12 mouse cellular contexts compared by ENCODE assay signal in genomic region chr4:141271721-141272120, GRCm38 (mm10). TPM values are rescaled to one million over a fixed set of nuclear protein-coding genes. Genes with fewer than 3 reads are reported as not detected.
DNase-seq lines count a peak whose midpoint lies in the region; ATAC-seq and TF ChIP-seq lines count a peak whose summit lies in the region.
"Had no signal": no experiment of that assay in that cellular context is flagged by ENCODE, and none has a peak within 500 bp of the region (broad histone marks: within the 10 kb centered on the region; RNA-seq: fewer than 3 reads in every experiment).

No protein-coding gene starts in this region.

- no peak overlapping the region for H3K4me2 ChIP-seq in liver, embryonic 14.5 days (ENCODE audit: low read depth)
- no peak overlapping the region for H3K4me2 ChIP-seq in stomach, postnatal 0 days (replicated peaks; ENCODE audit: low read depth)
- H3K4me2 ChIP-seq: heart, embryonic 15.5 days had no signal

- no peak for TF ChIP-seq CTCF in liver, embryonic 14.5 days (IDR thresholded peaks at IDR 0.05; ENCODE audit: low read depth)
- no peak for TF ChIP-seq CTCF in stomach, postnatal 0 days (IDR thresholded peaks at IDR 0.05; ENCODE audit: low read depth)

- no peaks in the 10 kb centered on the region; the same call in 1 of the 2 replicates for H3K27me3 ChIP-seq in liver, embryonic 14.5 days (ENCODE audit: control insufficient read depth, insufficient read depth, low read length)
- H3K27me3 ChIP-seq in limb, embryonic 10.5 days (ENCODE audit: low read depth, poor library complexity, severe bottlenecking), result peaks cover 36% of the 10 kb centered on the region
- no peaks in the 10 kb centered on the region for H3K27me3 ChIP-seq in stomach, postnatal 0 days (ENCODE audit: control insufficient read depth, insufficient read depth, low read length)

- H3K36me3 ChIP-seq in liver, embryonic 14.5 days (replicated peaks; ENCODE audit: control insufficient read depth, insufficient read depth, low read depth), result no peaks in the 10 kb centered on the region
- no peaks in the 10 kb centered on the region for H3K36me3 ChIP-seq in limb, embryonic 10.5 days
- no peaks in the 10 kb centered on the region for H3K36me3 ChIP-seq in stomach, postnatal 0 days (ENCODE audit: control insufficient read depth, insufficient read depth, low read length)
- H3K36me3 ChIP-seq: G1E; heart, embryonic 15.5 days had no signal

- TF ChIP-seq EP300 in liver, embryonic 14.5 days (IDR thresholded peaks at IDR 0.05; ENCODE audit: low read depth), result no peak
- TF ChIP-seq EP300 in stomach, postnatal 0 days (optimal IDR thresholded peaks at IDR 0.05), result no peak

- 22% methylated on average over 6 of the region's 6 CpGs for WGBS in liver, embryonic 14.5 days (ENCODE audit: insufficient replicate concordance)
- WGBS in limb, embryonic 10.5 days, result 86% methylated on average over 6 of the region's 6 CpGs
- 62% methylated on average over 6 of the region's 6 CpGs for WGBS in stomach, postnatal 0 days

- no peaks in the 10 kb centered on the region for H3K4me1 ChIP-seq in liver, embryonic 14.5 days (replicated peaks; ENCODE audit: control insufficient read depth in 2 of 2, insufficient read depth in 2 of 2, low read length in 1 of 2)
- peaks cover 34% of the 10 kb centered on the region for H3K4me1 ChIP-seq in limb, embryonic 10.5 days
- no peaks in the 10 kb centered on the region for H3K4me1 ChIP-seq in stomach, postnatal 0 days (replicated peaks; ENCODE audit: control insufficient read depth, insufficient read depth)

- H3K9ac ChIP-seq in liver, embryonic 14.5 days (replicated peaks), result no peak overlapping the region
- H3K9ac ChIP-seq in stomach, postnatal 0 days (ENCODE audit: low read length), result no peak overlapping the region
- H3K9ac ChIP-seq: heart, embryonic 15.5 days had no signal

- H3K27ac ChIP-seq in liver, embryonic 14.5 days, result no peak overlapping the region
- H3K27ac ChIP-seq in limb, embryonic 10.5 days, result peak overlapping the region; percentile 32; the same call in 1 of the 2 replicates
- peak overlapping the region; percentile 50 for H3K27ac ChIP-seq in stomach, postnatal 0 days (replicated peaks)
- H3K27ac ChIP-seq: heart, embryonic 15.5 days had no signal

- H3K9me3 ChIP-seq in liver, embryonic 14.5 days (ENCODE audit: control insufficient read depth, low read length), result no peaks in the 10 kb centered on the region
- H3K9me3 ChIP-seq in limb, embryonic 10.5 days (replicated peaks), result no peaks in the 10 kb centered on the region
- no peaks in the 10 kb centered on the region for H3K9me3 ChIP-seq in stomach, postnatal 0 days (ENCODE audit: control insufficient read depth, low read length)
- H3K9me3 ChIP-seq: G1E; heart, embryonic 15.5 days had no signal

- no peak for DNase-seq in liver, embryonic 14.5 days (ENCODE audit: low read depth in 3 of 3, low spot score in 3 of 3)
- DNase-seq in liver, result no peak
- DNase-seq in limb, embryonic 10.5 days (ENCODE audit: low spot score), result no peak
- DNase-seq in lung, postnatal 14 days, result peak; percentile 39
- no peak for DNase-seq in stomach, postnatal 0 days (ENCODE audit: low spot score)
- DNase-seq in layer of hippocampus, postnatal 36 days, result no peak
- no peak for DNase-seq in thymus, postnatal 10 days (ENCODE audit: low spot score in 2 of 2)
- DNase-seq: cerebellum, adult 9-10 months; kidney, postnatal 10 days; spleen, adult 18-20 months had no signal

- ATAC-seq in liver, embryonic 14.5 days (ENCODE audit: insufficient read depth), result peak; percentile 24; the same call in 1 of the 2 replicates
- ATAC-seq in stomach, postnatal 0 days (ENCODE audit: low FRiP score, low TSS enrichment), result peak; percentile 40

- H3K4me3 ChIP-seq in liver, embryonic 14.5 days (ENCODE audit: insufficient read depth in 1 of 2, low read depth in 2 of 2, low read length in 2 of 2), result no peak overlapping the region
- no peak overlapping the region for H3K4me3 ChIP-seq in limb, embryonic 10.5 days
- no peak overlapping the region for H3K4me3 ChIP-seq in stomach, postnatal 0 days (ENCODE audit: low read depth, low read length)
- H3K4me3 ChIP-seq: heart, embryonic 15.5 days had no signal

RNA-seq across cellular contexts. Expression of gene Epha2, which starts 29.3 kb away (rescaled TPM):
- 1.6 TPM in 2 replicates for polyA plus RNA-seq in liver, embryonic 14.5 days (2012; rRNA removed)
- 0.29 and 0.45 TPM in 2 replicates for polyA plus RNA-seq in liver, embryonic 14.5 days (2014; fragmentation: Nextera tagmentation; extraction: Ambion mirVana)
- polyA plus RNA-seq in limb, embryonic 10.5 days (2016; fragmentation: Nextera tagmentation; extraction: Ambion mirVana), result 4.6 and 5.6 TPM in 2 replicates
- polyA plus RNA-seq in stomach, postnatal 0 days (2015; fragmentation: Nextera tagmentation; extraction: Ambion mirVana), result 3.9 and 4.9 TPM in 2 replicates
- 1 to 10 TPM; 1.3 to 1.7 TPM for total RNA-seq in layer of hippocampus, postnatal 36 days (2021)
- total RNA-seq: G1E had no signal
- polyA plus RNA-seq: G1E had no signal

RNA-seq across cellular contexts. Expression of gene Arhgef19, which starts 32.4 kb away (rescaled TPM):
- 0.88 and 0.92 TPM in 2 replicates for polyA plus RNA-seq in liver, embryonic 14.5 days (2012; rRNA removed)
- 0.57 and 0.72 TPM in 2 replicates for polyA plus RNA-seq in liver, embryonic 14.5 days (2014; fragmentation: Nextera tagmentation; extraction: Ambion mirVana)
- polyA plus RNA-seq in limb, embryonic 10.5 days (2016; fragmentation: Nextera tagmentation; extraction: Ambion mirVana), result 3.7 and 4.7 TPM in 2 replicates
- 6.6 and 9.2 TPM in 2 replicates for polyA plus RNA-seq in stomach, postnatal 0 days (2015; fragmentation: Nextera tagmentation; extraction: Ambion mirVana)
- total RNA-seq in layer of hippocampus, postnatal 36 days (2021), result 10 to 100 TPM; 15.5 to 15.9 TPM
- total RNA-seq: G1E had no signal
- polyA plus RNA-seq: G1E had no signal

RNA-seq across cellular contexts. Expression of gene Rsg1, which starts 58.0 kb away (rescaled TPM):
- 0.78 and 0.87 TPM in 2 replicates for polyA plus RNA-seq in liver, embryonic 14.5 days (2012; rRNA removed)
- polyA plus RNA-seq in liver, embryonic 14.5 days (2014; fragmentation: Nextera tagmentation; extraction: Ambion mirVana), result 0.56 and 1.2 TPM in 2 replicates
- 5.8 and 8.4 TPM in 2 replicates for polyA plus RNA-seq in limb, embryonic 10.5 days (2016; fragmentation: Nextera tagmentation; extraction: Ambion mirVana)
- polyA plus RNA-seq in stomach, postnatal 0 days (2015; fragmentation: Nextera tagmentation; extraction: Ambion mirVana), result 1.8 and 2.3 TPM in 2 replicates
- total RNA-seq in layer of hippocampus, postnatal 36 days (2021), result 1 to 10 TPM; 2.7 to 4.1 TPM
